Mouse (Mus musculus): ENCODE data around the gene C130079G13Rik.
"Not testable (repeated sequence)": the region's sequence is repeated elsewhere in the genome, so short reads cannot be mapped to it uniquely, and the experiment has no call there.

The C130079G13Rik gene

GRCm38 (mm10) chr3:59924914-59925313, at the start of gene C130079G13Rik:
C130079G13Rik (plus strand) TSS chr3:59925214.
- DNase-seq, result no peak

- DNase-seq, result not testable (repeated sequence)
Observed at GRCm38 (mm10) chr3:59877601-59878000, 47.4 kb upstream of the C130079G13Rik start.

GRCm38 (mm10) chr3:59879801-59880554, 45.0 kb upstream of the C130079G13Rik start:
- not testable (repeated sequence) for DNase-seq

- DNase-seq, result no peak
Observed at GRCm38 (mm10) chr3:59893276-59893675, 31.7 kb upstream of the C130079G13Rik start.

GRCm38 (mm10) chr3:59934621-59935020, 9.6 kb downstream of the C130079G13Rik start:
- DNase-seq, result no peak

GRCm38 (mm10) chr3:59947294-59947950, 22.4 kb downstream of the C130079G13Rik start:
- no peak for DNase-seq

- DNase-seq, result no peak
Observed at GRCm38 (mm10) chr3:59970891-59971290, 45.9 kb downstream of the C130079G13Rik start.

GRCm38 (mm10) chr3:59974591-59974990, 49.6 kb downstream of the C130079G13Rik start:
- DNase-seq, result no peak

All from embryo, embryonic 11 days (tissue).